Comparison of ENCODE assay signal across 12 mouse cellular contexts in the genomic region with DNA sequence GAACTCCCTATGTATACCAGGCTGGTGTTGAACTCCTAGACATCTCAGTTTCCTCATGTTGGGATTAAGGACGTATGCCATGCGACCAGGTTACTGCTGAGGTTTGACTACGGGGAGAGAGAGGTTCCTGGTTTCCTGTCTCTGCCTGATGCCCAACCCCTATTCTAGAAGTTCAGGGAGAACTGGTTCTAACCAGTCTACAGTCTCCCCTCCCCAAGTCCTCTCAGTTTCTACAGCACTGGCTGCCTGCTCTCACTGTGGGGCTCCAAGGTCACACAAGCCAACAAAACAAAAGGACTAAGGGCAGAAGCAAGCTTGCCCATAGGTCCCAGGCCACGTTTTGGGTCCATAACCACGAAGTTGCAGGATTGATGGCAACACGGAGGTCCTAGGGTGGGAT.
"Had no signal": no experiment of that assay in that cellular context is flagged by ENCODE, and none has a peak within 500 bp of the region (broad histone marks: within the 10 kb centered on the region; RNA-seq: fewer than 3 reads in every experiment).

No protein-coding gene starts in this region.

- H3K9ac ChIP-seq: limb, embryonic 12.5 days; liver, embryonic 13.5 days; liver, postnatal 0 days; lung, embryonic 15.5 days; midbrain, embryonic 13.5 days had no signal

- ATAC-seq: liver, postnatal 0 days; midbrain, embryonic 13.5 days had no signal

- H3K36me3 ChIP-seq: limb, embryonic 12.5 days; liver, embryonic 13.5 days; lung, embryonic 15.5 days; midbrain, embryonic 13.5 days had no signal

- H3K27ac ChIP-seq: layer of hippocampus, adult 2 months; limb, embryonic 12.5 days; liver, embryonic 13.5 days; lung, embryonic 15.5 days; macrophage; midbrain, embryonic 13.5 days had no signal

- H3K4me3 ChIP-seq: layer of hippocampus, adult 2 months; limb, embryonic 12.5 days; liver, embryonic 13.5 days; lung, embryonic 15.5 days; midbrain, embryonic 13.5 days had no signal

- DNase-seq: kidney, postnatal 4 days; liver; liver, embryonic 13.5 days; liver, postnatal 0 days; lung, postnatal 14 days; thymus, adult 2 months; thymus, postnatal 25 days had no signal

- H3K4me2 ChIP-seq: limb, embryonic 12.5 days; liver, embryonic 13.5 days; lung, embryonic 15.5 days; midbrain, embryonic 13.5 days had no signal

- H3K9me3 ChIP-seq: limb, embryonic 12.5 days; liver, embryonic 13.5 days; lung, embryonic 15.5 days; midbrain, embryonic 13.5 days had no signal

- H3K27me3 ChIP-seq: limb, embryonic 12.5 days; liver, embryonic 13.5 days; lung, embryonic 15.5 days; midbrain, embryonic 13.5 days had no signal
